Mouse (Mus musculus) olfactory bulb, adult 2 months (tissue): Measurements from ENCODE around the gene Lamb1. TPM values are rescaled to one million over a fixed set of nuclear protein-coding genes. Genes with fewer than 3 reads are reported as not detected.

Source experiments
- H3K27ac ChIP-seq: fragments of 200-500 bp; 2 replicates; pipeline ENCODE4 v1.5.1; 2012; ENCODE audit warnings: low read depth, low read length; ENCODE audit not compliant: insufficient read depth
- H3K4me1 ChIP-seq: fragments of 200-500 bp; 2 replicates; pipeline ENCODE4 v1.6.1; 2012; ENCODE audit warnings: low read length; ENCODE audit not compliant: control insufficient read depth, insufficient read depth
- H3K4me3 ChIP-seq: fragments of 200-500 bp; 2 replicates; pipeline ENCODE4 v1.5.1; 2012; ENCODE audit warnings: mild to moderate bottlenecking, low read depth, low read length, moderate library complexity; ENCODE audit not compliant: insufficient read depth
- CTCF ChIP-seq: fragments of 200-500 bp; IDR thresholded peaks from 2 replicates; pipeline ENCODE4 v1.5.1; 2012; ENCODE audit warnings: low read depth, mild to moderate bottlenecking, low read length, moderate library complexity; ENCODE audit not compliant: insufficient read depth
- POLR2A ChIP-seq: fragments of 200-500 bp; IDR thresholded peaks from 2 replicates; pipeline ENCODE4 v1.6.1; 2012; ENCODE audit warnings: mild to moderate bottlenecking, low read depth, low read length, moderate library complexity; ENCODE audit not compliant: insufficient read depth
- WGBS: fragments of 180-500 bp; shearing (Covaris S2); methylation state at CpG from one replicate; pipeline ENCODE4 v1.1.7; 2018; 5-methylcytosine and 5-hydroxymethylcytosine counted together
- polyA plus RNA-seq: library from polyadenylated mRNA; stranded (reverse); fragments of >200 nt; gene quantifications from 2 replicates; pipeline ENCODE4 v1.2.4, GENCODE M21; 2012; ENCODE audit warnings: low replicate concordance; ENCODE audit not compliant: missing spikeins, insufficient read depth, insufficient read length

Lamb1 gene
- polyA plus RNA-seq, 1 experiment: not detected

DNA sequence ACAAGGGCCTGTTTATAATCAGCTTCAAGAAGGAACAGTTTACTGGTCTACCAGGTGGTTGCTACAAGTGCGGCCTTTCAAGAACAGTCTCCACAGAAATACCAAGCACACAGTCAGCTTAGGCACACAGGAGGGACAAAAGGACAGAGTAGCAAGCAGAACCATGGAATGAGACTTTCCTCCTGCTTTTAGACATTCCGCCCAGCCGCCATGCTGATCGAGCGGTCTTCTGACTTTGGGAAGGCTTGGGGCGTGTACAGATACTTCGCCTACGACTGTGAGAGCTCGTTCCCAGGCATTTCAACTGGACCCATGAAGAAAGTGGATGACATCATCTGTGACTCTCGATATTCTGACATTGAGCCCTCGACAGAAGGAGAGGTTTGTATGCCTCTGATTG, 13.2 kb downstream of the Lamb1 start:
- Histone ChIP-seq H3K27ac (no peak overlapping the region), H3K4me1 (no peaks in the 10 kb centered on the region), H3K4me3 (no peak overlapping the region)
- no peak for TF ChIP-seq POLR2A
- TF ChIP-seq CTCF: no peak
- 93% methylated on average over 11 of the region's 11 CpGs for WGBS

DNA sequence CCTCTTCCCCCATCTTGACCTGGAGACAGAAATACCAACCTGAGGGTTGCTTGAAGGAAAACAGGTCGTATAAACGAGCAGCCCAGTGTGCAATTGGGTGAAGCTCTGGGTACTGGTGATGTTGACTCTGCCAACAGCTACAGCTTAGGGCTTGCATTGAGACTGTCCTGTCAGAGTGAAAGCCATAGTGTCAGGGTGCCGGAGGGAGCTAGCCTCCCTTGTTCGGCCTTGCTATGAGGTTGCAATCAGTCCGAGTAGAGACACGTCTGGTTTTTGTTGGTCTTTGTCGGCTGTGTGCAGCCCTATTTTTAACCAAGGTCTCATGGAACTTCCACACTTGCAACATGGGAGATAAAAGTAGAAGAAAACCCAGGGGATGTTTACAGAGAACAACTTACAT, 15.3 kb downstream of the Lamb1 start:
- Histone ChIP-seq H3K4me1 (no peaks in the 10 kb centered on the region), H3K27ac (no peak overlapping the region), H3K4me3 (no peak overlapping the region)
- no peak for TF ChIP-seq CTCF
- no peak for TF ChIP-seq POLR2A
- 93% methylated on average over 7 of the region's 7 CpGs for WGBS

DNA sequence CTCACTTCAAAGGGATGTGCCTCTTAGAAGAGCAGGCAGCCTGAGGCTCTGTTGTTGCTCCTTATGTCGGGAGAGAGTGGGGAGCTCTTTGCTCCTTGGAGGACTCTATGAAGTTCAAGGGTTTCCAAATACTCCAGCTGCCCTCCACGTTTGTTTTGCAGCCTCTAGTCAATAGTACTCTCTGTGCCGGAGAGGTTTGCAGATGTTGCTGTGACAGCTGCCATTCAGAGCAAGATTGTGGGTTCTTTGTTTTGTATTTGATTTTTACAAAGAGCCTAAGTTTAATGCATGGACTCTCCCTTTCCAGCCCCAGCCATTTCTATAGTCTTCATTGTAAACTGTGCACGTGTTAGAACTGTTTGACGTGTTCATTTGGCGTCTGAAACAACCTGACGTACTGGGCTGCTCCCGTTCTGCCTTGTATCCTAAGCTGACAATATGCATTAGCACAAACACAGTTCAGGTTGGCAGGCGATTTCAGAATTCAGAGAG, 16.1 kb downstream of the Lamb1 start:
- 54% methylated on average over 9 of the region's 9 CpGs for WGBS
- H3K4me1 ChIP-seq: no peaks in the 10 kb centered on the region
- no peak overlapping the region for H3K27ac ChIP-seq
- TF ChIP-seq POLR2A (no peak), CTCF (no peak)
- H3K4me3 ChIP-seq: no peak overlapping the region

DNA sequence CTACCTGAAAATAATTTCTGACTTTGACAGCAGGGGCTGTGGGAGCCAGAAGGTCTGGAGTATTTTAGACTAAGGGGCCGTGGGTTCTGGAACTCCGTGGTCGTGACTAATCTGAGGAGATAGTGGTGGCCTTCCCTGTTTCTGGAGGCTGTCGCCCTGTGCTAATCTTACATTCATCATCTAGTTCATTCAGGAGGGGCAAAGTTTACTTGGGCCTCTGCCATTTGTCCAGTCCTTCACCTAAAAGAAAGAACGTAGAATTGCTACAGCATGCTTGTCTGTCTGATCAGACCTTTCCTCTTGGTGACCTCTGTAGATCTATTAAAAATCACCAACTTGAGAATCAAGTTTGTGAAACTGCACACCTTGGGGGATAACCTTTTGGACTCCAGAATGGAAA, 17.2 kb downstream of the Lamb1 start:
- no peaks in the 10 kb centered on the region for H3K4me1 ChIP-seq
- H3K4me3 ChIP-seq: no peak overlapping the region
- TF ChIP-seq POLR2A (no peak), CTCF (no peak)
- WGBS: 94% methylated on average over 5 of the region's 5 CpGs
- H3K27ac ChIP-seq: no peak overlapping the region

DNA sequence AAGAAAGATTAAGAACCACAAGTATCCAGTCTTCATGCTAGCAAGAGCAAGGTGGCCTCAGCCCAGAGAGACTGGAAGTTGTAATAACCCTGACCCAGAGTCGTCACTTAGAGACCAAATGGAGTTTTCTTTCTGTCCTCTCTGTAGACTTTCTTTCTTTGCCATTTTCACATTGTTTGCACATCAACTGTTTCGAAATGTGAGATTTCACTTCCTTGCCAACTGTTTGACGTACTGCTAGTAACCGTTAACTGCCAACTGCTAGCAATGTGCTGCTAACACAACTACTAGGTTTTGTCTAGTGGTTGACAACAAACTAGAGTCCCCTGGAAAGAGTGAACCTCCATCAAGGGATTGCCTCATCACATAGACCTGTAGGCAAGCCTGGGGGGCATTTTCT, 18.1 kb downstream of the Lamb1 start:
- WGBS: 84% methylated on average over 4 of the region's 4 CpGs
- Histone ChIP-seq H3K27ac (no peak overlapping the region), H3K4me1 (no peaks in the 10 kb centered on the region), H3K4me3 (no peak overlapping the region)
- TF ChIP-seq POLR2A (no peak), CTCF (no peak)

DNA sequence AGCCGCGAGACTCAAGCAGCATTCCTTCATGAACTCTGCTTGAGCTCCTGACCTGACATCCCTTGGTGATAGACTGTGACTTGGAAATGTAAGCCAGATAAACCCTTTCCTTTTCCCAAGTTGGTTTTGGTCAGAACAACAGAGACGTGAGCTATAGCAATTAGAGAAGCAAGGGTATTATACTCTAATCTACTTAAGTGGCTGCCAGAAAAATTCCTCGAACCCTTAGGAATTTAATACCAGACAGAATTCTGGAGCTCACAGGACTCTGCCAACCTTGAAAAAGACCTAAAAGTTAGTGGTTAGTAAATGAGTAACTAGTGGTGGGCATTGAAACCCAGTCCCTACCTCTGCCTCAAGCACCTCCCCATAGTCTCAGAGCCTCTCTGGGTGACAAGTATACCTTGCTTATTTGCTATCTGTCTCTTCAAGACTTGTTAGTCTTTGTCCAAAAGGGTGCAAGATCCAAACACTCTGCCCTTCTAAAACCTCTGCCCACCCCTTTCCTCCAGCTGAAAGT, 18.6 kb downstream of the Lamb1 start:
- WGBS: 75% methylated on average over 4 of the region's 4 CpGs
- H3K4me1 ChIP-seq: no peaks in the 10 kb centered on the region
- H3K4me3 ChIP-seq: no peak overlapping the region
- no peak overlapping the region for H3K27ac ChIP-seq
- TF ChIP-seq POLR2A (no peak), CTCF (no peak)

DNA sequence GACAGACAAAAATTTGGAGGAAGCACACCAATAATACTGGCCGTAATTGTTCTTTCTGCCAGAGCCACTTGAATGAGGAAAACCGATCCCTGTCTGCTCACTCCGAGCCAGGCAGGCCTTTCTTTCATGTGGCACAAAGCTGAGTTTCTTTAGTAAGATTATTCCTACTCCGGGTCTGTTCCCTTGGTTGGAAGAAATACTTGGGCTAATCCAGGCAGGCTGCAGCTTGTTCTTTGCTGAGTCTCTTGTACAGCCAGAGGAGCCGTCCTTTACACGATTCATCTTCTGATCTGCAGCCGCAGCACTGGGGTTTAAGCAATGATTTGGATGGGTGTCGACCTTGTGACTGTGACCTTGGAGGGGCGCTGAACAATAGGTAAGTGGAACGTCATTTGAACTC, 24.0 kb downstream of the Lamb1 start:
- WGBS: 79% methylated on average over 10 of the region's 10 CpGs
- no peak overlapping the region for H3K4me3 ChIP-seq
- no peaks in the 10 kb centered on the region for H3K4me1 ChIP-seq
- no peak for TF ChIP-seq CTCF
- no peak overlapping the region for H3K27ac ChIP-seq

DNA sequence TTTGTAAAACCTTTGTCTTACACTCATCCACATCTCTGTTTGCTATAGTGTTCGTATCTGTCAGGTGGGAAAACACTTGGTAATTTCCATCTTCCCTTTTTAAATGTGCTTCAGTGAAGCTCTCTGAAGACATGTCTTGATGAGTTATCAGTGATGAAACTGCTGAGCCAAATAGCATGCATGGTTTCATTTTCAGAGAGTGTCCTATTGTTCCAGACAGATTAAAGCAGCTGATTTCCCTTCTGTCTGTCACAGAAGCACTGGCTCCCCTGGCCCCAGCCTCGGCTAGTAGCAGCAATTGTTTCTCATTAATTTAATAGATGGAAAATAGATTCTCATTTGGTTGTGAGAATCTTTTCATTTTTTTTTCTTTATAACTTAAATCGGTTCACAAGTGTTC, 25.9 kb downstream of the Lamb1 start:
- Histone ChIP-seq H3K4me1 (peaks cover 3% of the 10 kb centered on the region), H3K4me3 (no peak overlapping the region), H3K27ac (no peak overlapping the region)
- no peak for TF ChIP-seq CTCF
- 77% methylated on average over 3 of the region's 3 CpGs for WGBS

DNA sequence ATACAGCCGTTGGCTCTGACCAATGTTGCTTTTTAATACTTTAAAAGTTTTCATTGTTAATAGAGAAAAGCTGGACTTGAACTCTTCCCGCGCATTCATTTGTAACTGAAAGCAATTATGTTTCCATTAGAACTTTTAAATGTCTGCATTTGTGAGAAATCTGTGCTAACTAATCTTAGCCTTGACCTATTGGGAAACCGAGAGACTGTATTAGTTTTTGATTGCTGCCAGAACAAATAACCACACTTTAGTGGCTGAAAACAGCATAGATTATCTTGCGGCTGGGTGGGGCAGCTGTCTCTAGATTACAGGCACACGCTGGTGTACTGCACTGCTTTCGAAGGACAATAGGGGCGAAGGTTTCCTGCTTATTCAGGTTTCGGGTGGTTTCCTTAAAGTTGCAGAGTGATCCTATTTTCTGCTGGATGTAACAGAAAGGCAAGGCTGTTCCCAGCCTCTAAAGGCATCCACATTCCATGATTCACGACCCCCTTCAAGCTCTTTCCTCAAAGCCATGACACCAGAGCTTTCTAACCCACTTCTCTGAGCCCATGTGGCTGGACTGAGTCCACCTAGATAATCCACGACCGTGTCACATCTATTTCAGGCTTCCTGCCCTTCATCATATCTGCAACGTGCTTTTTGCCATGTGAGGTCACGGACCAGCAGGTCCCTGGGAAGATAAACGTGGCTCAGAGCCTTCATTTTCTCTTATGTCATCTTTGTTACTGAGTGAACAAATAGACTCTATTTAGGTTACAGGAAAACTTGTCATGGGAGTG, 28.5 kb downstream of the Lamb1 start:
- TF ChIP-seq POLR2A: no peak
- TF ChIP-seq CTCF: no peak
- Histone ChIP-seq H3K4me3 (no peak overlapping the region), H3K4me1 (peaks cover 3% of the 10 kb centered on the region), H3K27ac (no peak overlapping the region)
- WGBS: 78% methylated on average over 15 of the region's 15 CpGs

DNA sequence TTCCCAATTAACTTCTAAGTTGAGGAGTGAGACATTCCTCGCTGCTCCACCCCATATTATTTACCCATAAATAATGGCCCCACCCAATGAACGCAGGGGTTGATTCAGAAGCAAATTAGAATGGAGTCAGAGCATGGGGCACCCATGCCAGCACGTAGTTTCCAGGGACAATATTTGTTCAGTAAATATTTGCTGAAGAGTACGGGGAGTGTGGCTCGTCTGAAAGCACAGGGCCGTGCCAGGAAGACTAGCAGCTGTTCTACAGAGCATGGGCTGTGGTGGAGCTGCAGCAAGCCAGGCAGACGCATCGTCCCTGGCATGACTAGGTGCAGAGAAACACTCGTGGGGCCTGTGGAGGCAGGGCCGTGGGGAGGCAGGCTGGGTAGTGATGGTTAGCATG, 29.5 kb downstream of the Lamb1 start:
- Histone ChIP-seq H3K4me3 (no peak overlapping the region), H3K4me1 (peaks cover 3% of the 10 kb centered on the region), H3K27ac (no peak overlapping the region)
- TF ChIP-seq POLR2A (no peak), CTCF (no peak)
- WGBS: 51% methylated on average over 10 of the region's 10 CpGs
